Mouse (Mus musculus): Measurements from ENCODE around the gene Dnm3.

DNA sequence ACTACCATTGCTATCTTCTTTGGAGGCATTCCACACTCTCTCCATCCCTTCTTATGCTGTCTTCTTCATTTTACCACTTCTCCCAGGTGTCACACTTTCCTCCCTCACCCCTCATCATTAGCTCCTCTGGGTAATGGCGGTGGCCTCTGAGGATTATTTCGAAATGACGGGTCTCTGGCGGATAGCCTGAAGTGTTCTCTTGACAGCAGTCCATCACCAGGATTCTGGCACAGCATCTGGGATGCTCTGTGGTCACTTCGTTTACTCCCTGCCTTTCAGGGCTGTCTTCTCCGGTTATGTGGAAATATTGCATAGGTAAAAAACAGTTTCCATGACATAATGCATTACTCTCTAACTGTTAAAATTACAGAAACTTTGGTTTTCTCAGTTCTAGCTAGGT is 55.0 kb downstream of the Dnm3 start:
- no peak for TF ChIP-seq CTCF (IDR thresholded peaks at IDR 0.05; ENCODE audit: extremely low read depth, insufficient read length, insufficient replicate concordance, low read depth, low read length)
- no peak for TF ChIP-seq POLR2A (IDR thresholded peaks at IDR 0.05; ENCODE audit: low read depth, low read length)

All from small intestine, adult 2 months (tissue).